Mouse (Mus musculus): Measurements from ENCODE around the gene Mrvi1. TPM values are rescaled to one million over a fixed set of nuclear protein-coding genes. Genes with fewer than 3 reads are reported as not detected.

The Mrvi1 gene
- polyA plus RNA-seq, 1 experiment from 2014 or later: 3.7 TPM

- no peaks in the 10 kb centered on the region for H3K9me3 ChIP-seq (replicated peaks)
- no peak overlapping the region for H3K9ac ChIP-seq
- no peak overlapping the region for H3K27ac ChIP-seq
- H3K4me3 ChIP-seq: no peak overlapping the region
- H3K27me3 ChIP-seq: no peaks in the 10 kb centered on the region
- WGBS: 79% methylated on average over 6 of the region's 6 CpGs
- ATAC-seq (replicated peaks; ENCODE audit: insufficient number of reproducible peaks, insufficient read depth, low FRiP score, low read depth): no peak
- peaks cover 38% of the 10 kb centered on the region for H3K4me1 ChIP-seq (replicated peaks)
- no peaks in the 10 kb centered on the region for H3K36me3 ChIP-seq
- no peak overlapping the region for H3K4me2 ChIP-seq
Observed at GRCm38 (mm10) chr7:110954072-110954858, 28.0 kb downstream of the Mrvi1 start.

- no peak for ATAC-seq (replicated peaks; ENCODE audit: insufficient number of reproducible peaks, insufficient read depth, low FRiP score, low read depth)
- 46% methylated on average over 1 of the region's 1 CpGs for WGBS
- 0 out of 2 replicates have a peak overlapping the region, but pooled peaks have one; percentile 20 for H3K27ac ChIP-seq
Observed at GRCm38 (mm10) chr7:110953210-110953609, 29.1 kb downstream of the Mrvi1 start.

GRCm38 (mm10) chr7:110950621-110950925 is 31.7 kb downstream of the Mrvi1 start:
- Histone ChIP-seq H3K4me3 (no peak overlapping the region), H3K9ac (no peak overlapping the region), H3K36me3 (no peaks in the 10 kb centered on the region), H3K4me1 (replicated peaks) (peaks cover 26% of the 10 kb centered on the region), H3K27me3 (no peaks in the 10 kb centered on the region), H3K27ac (no peak overlapping the region), H3K4me2 (no peak overlapping the region), H3K9me3 (replicated peaks) (no peaks in the 10 kb centered on the region)
- no peak for ATAC-seq (replicated peaks; ENCODE audit: insufficient number of reproducible peaks, insufficient read depth, low FRiP score, low read depth)

More at GRCm38 (mm10) chr7:110953210-110953609, 29.1 kb downstream of the Mrvi1 start:
- Histone ChIP-seq H3K27me3 (no peaks in the 10 kb centered on the region), H3K36me3 (no peaks in the 10 kb centered on the region), H3K9me3 (replicated peaks) (no peaks in the 10 kb centered on the region), H3K9ac (no peak overlapping the region), H3K4me1 (replicated peaks) (peaks cover 38% of the 10 kb centered on the region), H3K4me3 (no peak overlapping the region), H3K4me2 (no peak overlapping the region)

GRCm38 (mm10) chr7:110949785-110950620 is 32.3 kb downstream of the Mrvi1 start:
- Histone ChIP-seq H3K36me3 (no peaks in the 10 kb centered on the region), H3K27ac (no peak overlapping the region), H3K4me1 (replicated peaks) (peaks cover 26% of the 10 kb centered on the region), H3K9ac (no peak overlapping the region), H3K4me3 (no peak overlapping the region), H3K27me3 (no peaks in the 10 kb centered on the region), H3K4me2 (no peak overlapping the region), H3K9me3 (replicated peaks) (no peaks in the 10 kb centered on the region)
- ATAC-seq (replicated peaks; ENCODE audit: insufficient number of reproducible peaks, insufficient read depth, low FRiP score, low read depth): no peak
- WGBS: 63% methylated on average over 13 of the region's 13 CpGs

- Histone ChIP-seq H3K4me2 (no peak overlapping the region), H3K27ac (no peak overlapping the region), H3K9ac (no peak overlapping the region), H3K36me3 (no peaks in the 10 kb centered on the region), H3K27me3 (no peaks in the 10 kb centered on the region), H3K9me3 (replicated peaks) (no peaks in the 10 kb centered on the region), H3K4me3 (no peak overlapping the region), H3K4me1 (replicated peaks) (peaks cover 25% of the 10 kb centered on the region)
- WGBS: 66% methylated on average over 3 of the region's 3 CpGs
- no peak for ATAC-seq (replicated peaks; ENCODE audit: insufficient number of reproducible peaks, insufficient read depth, low FRiP score, low read depth)
Observed at GRCm38 (mm10) chr7:110948579-110948978, 33.7 kb downstream of the Mrvi1 start.

- H3K4me1 ChIP-seq (replicated peaks): peaks cover 19% of the 10 kb centered on the region
Observed at GRCm38 (mm10) chr7:110947616-110948015, 34.6 kb downstream of the Mrvi1 start.

GRCm38 (mm10) chr7:110946731-110947130 is 35.5 kb downstream of the Mrvi1 start:
- H3K36me3 ChIP-seq: no peaks in the 10 kb centered on the region
- no peaks in the 10 kb centered on the region for H3K9me3 ChIP-seq (replicated peaks)
- no peak overlapping the region for H3K4me2 ChIP-seq
- peaks cover 24% of the 10 kb centered on the region for H3K4me1 ChIP-seq (replicated peaks)
- no peak overlapping the region for H3K27ac ChIP-seq
- no peak for ATAC-seq (replicated peaks; ENCODE audit: insufficient number of reproducible peaks, insufficient read depth, low FRiP score, low read depth)
- no peak overlapping the region for H3K9ac ChIP-seq
- 80% methylated on average over 6 of the region's 6 CpGs for WGBS
- H3K27me3 ChIP-seq: no peaks in the 10 kb centered on the region
- H3K4me3 ChIP-seq: no peak overlapping the region

More at GRCm38 (mm10) chr7:110947616-110948015, 34.6 kb downstream of the Mrvi1 start:
- Histone ChIP-seq H3K4me2 (no peak overlapping the region), H3K27ac (no peak overlapping the region), H3K27me3 (no peaks in the 10 kb centered on the region), H3K36me3 (no peaks in the 10 kb centered on the region), H3K9ac (no peak overlapping the region), H3K4me3 (no peak overlapping the region), H3K9me3 (replicated peaks) (no peaks in the 10 kb centered on the region)
- WGBS: 87% methylated on average over 6 of the region's 6 CpGs
- ATAC-seq (replicated peaks; ENCODE audit: insufficient number of reproducible peaks, insufficient read depth, low FRiP score, low read depth): no peak

- H3K4me1 ChIP-seq (replicated peaks): peaks cover 13% of the 10 kb centered on the region
- no peak overlapping the region for H3K27ac ChIP-seq
- WGBS: 84% methylated on average over 5 of the region's 5 CpGs
- no peak for ATAC-seq (replicated peaks; ENCODE audit: insufficient number of reproducible peaks, insufficient read depth, low FRiP score, low read depth)
- H3K27me3 ChIP-seq: no peaks in the 10 kb centered on the region
- no peak overlapping the region for H3K9ac ChIP-seq
- H3K36me3 ChIP-seq: no peaks in the 10 kb centered on the region
- no peaks in the 10 kb centered on the region for H3K9me3 ChIP-seq (replicated peaks)
- H3K4me3 ChIP-seq: no peak overlapping the region
- no peak overlapping the region for H3K4me2 ChIP-seq
Observed at GRCm38 (mm10) chr7:110944321-110944720, 37.9 kb downstream of the Mrvi1 start.

GRCm38 (mm10) chr7:110941701-110942530 is 40.3 kb downstream of the Mrvi1 start:
- no peak overlapping the region for H3K4me2 ChIP-seq
- WGBS: 40% methylated on average over 6 of the region's 6 CpGs
- no peaks in the 10 kb centered on the region for H3K9me3 ChIP-seq (replicated peaks)
- H3K4me3 ChIP-seq: no peak overlapping the region
- no peak for ATAC-seq (replicated peaks; ENCODE audit: insufficient number of reproducible peaks, insufficient read depth, low FRiP score, low read depth)
- H3K27me3 ChIP-seq: no peaks in the 10 kb centered on the region
- no peaks in the 10 kb centered on the region for H3K36me3 ChIP-seq
- H3K27ac ChIP-seq: peak overlapping the region; percentile 41
- H3K9ac ChIP-seq: no peak overlapping the region
- H3K4me1 ChIP-seq (replicated peaks): peaks cover 13% of the 10 kb centered on the region

- Histone ChIP-seq H3K36me3 (no peaks in the 10 kb centered on the region), H3K9ac (no peak overlapping the region), H3K27me3 (no peaks in the 10 kb centered on the region), H3K4me3 (no peak overlapping the region), H3K9me3 (replicated peaks) (no peaks in the 10 kb centered on the region), H3K27ac (peak overlapping the region; percentile 41), H3K4me2 (no peak overlapping the region), H3K4me1 (replicated peaks) (peaks cover 13% of the 10 kb centered on the region)
- 40% methylated on average over 4 of the region's 4 CpGs for WGBS
- ATAC-seq (replicated peaks; ENCODE audit: insufficient number of reproducible peaks, insufficient read depth, low FRiP score, low read depth): no peak
Observed at GRCm38 (mm10) chr7:110941116-110941521, 41.1 kb downstream of the Mrvi1 start.

Data from heart, embryonic 15.5 days (tissue).